Mouse (Mus musculus): ENCODE measurements around the gene Tmub1.

Tmub1 gene

GRCm38 (mm10) chr5:24447624-24448298, at the start of gene Tmub1:
Tmub1 (minus strand) TSS chr5:24447854.
- peak; percentile 77 for DNase-seq (ENCODE audit: low read depth, low spot score)

GRCm38 (mm10) chr5:24496756-24497155, 49.1 kb upstream of the Tmub1 start:
- DNase-seq (ENCODE audit: low read depth, low spot score): no peak

- no peak for DNase-seq (ENCODE audit: low read depth, low spot score)
Measured at GRCm38 (mm10) chr5:24495019-24495418, 47.4 kb upstream of the Tmub1 start.

GRCm38 (mm10) chr5:24492546-24493285, 45.1 kb upstream of the Tmub1 start:
- no peak for DNase-seq (ENCODE audit: low read depth, low spot score)

GRCm38 (mm10) chr5:24490413-24490920, 42.8 kb upstream of the Tmub1 start:
- no peak for DNase-seq (ENCODE audit: low read depth, low spot score)

GRCm38 (mm10) chr5:24486738-24487137, 39.1 kb upstream of the Tmub1 start:
- DNase-seq (ENCODE audit: low read depth, low spot score): no peak

- DNase-seq (ENCODE audit: low read depth, low spot score): peak; percentile 81
Measured at GRCm38 (mm10) chr5:24486097-24486496, 38.4 kb upstream of the Tmub1 start.

- no peak for DNase-seq (ENCODE audit: low read depth, low spot score)
Measured at GRCm38 (mm10) chr5:24484963-24485362, 37.3 kb upstream of the Tmub1 start.

GRCm38 (mm10) chr5:24483326-24483725, 35.7 kb upstream of the Tmub1 start:
- peak; percentile 64 for DNase-seq (ENCODE audit: low read depth, low spot score)

GRCm38 (mm10) chr5:24482247-24483079, 34.8 kb upstream of the Tmub1 start:
- DNase-seq (ENCODE audit: low read depth, low spot score): no peak

GRCm38 (mm10) chr5:24481647-24482046, 34.0 kb upstream of the Tmub1 start:
- DNase-seq (ENCODE audit: low read depth, low spot score): no peak

- DNase-seq (ENCODE audit: low read depth, low spot score): no peak
Measured at GRCm38 (mm10) chr5:24477909-24478308, 30.3 kb upstream of the Tmub1 start.

- no peak for DNase-seq (ENCODE audit: low read depth, low spot score)
Measured at GRCm38 (mm10) chr5:24475476-24476241, 28.0 kb upstream of the Tmub1 start.

- DNase-seq (ENCODE audit: low read depth, low spot score): no peak
Measured at GRCm38 (mm10) chr5:24474723-24475261, 27.1 kb upstream of the Tmub1 start.

GRCm38 (mm10) chr5:24474025-24474722, 26.5 kb upstream of the Tmub1 start:
- no peak for DNase-seq (ENCODE audit: low read depth, low spot score)

GRCm38 (mm10) chr5:24472884-24473619, 25.4 kb upstream of the Tmub1 start:
- no peak for DNase-seq (ENCODE audit: low read depth, low spot score)

GRCm38 (mm10) chr5:24470600-24470999, 22.9 kb upstream of the Tmub1 start:
- DNase-seq (ENCODE audit: low read depth, low spot score): no peak

- no peak for DNase-seq (ENCODE audit: low read depth, low spot score)
Measured at GRCm38 (mm10) chr5:24466762-24467161, 19.1 kb upstream of the Tmub1 start.

GRCm38 (mm10) chr5:24455613-24456012, 8.0 kb upstream of the Tmub1 start:
- no peak for DNase-seq (ENCODE audit: low read depth, low spot score)

- DNase-seq (ENCODE audit: low read depth, low spot score): no peak
Measured at GRCm38 (mm10) chr5:24455076-24455475, 7.4 kb upstream of the Tmub1 start.

All from telencephalon, adult 2 months (tissue).